Mouse (Mus musculus) CH12.LX (cell line): Measurements from ENCODE around the gene Itprid2.

Source experiments
- CTCF ChIP-seq, 2 experiments: IDR thresholded peaks in 1 of 2; conservative IDR thresholded peaks in 1 of 2; 2 replicates each; pipeline ENCODE4 v1.5.1; 2011 to 2012; ENCODE audit warnings: low read depth in 2 of 2, low read length in 2 of 2, improper control_type of control experiment in 1 of 2, inconsistent platforms in 1 of 2, mild to moderate bottlenecking in 1 of 2, moderate library complexity in 1 of 2
- EP300 ChIP-seq: IDR thresholded peaks from 2 replicates; pipeline ENCODE4 v1.6.1; 2011; ENCODE audit warnings: low read length, improper control_type of control experiment
- MXI1 ChIP-seq: IDR thresholded peaks from 2 replicates; pipeline ENCODE4 v1.6.1; 2011; ENCODE audit warnings: mild to moderate bottlenecking, low read depth, low read length, improper control_type of control experiment
- TBP ChIP-seq: conservative IDR thresholded peaks from 2 replicates; pipeline ENCODE4 v1.6.1; 2011; ENCODE audit warnings: low read depth, low read length, improper control_type of control experiment
- ZMIZ1 ChIP-seq: IDR thresholded peaks from 2 replicates; pipeline ENCODE4 v1.6.1; 2012; ENCODE audit warnings: low read depth, mild to moderate bottlenecking, inconsistent platforms, low read length, improper control_type of control experiment

DNA sequence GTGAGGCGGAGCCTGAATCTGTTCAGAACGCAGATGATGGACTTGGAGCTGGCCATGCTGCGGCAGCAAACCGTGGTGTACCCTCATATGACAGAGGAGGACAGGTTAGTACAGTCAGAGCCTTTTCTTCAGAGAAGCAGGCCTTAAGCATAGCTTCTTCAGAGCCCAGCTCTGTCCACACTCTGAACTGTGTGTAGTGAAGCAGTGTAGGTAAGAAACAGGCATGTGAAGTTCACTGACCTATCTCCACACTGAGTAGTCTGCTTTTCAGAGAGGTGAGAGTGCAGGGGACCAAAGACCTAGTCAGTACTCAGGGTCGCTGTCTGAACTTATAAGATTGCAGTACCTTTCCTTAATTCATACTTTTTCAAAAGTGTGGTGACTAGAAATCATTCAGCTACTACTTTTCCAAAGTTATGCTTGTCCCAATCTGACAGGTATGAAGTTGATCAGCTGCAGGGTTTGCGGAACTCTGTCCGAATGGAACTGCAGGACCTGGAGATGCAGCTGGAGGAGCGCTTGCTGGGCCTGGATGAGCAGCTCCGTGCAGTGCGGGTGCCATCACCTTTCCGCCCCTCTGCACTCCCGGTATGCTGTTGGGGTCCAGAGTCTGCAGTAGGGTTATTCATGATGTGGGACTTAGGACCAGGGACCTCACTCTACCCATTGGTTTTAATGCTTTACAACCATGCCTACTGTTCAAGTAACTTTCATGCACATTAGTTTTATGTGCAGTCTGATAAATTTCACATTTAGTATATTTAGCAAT lies 25.4 kb downstream of the Itprid2 start:
- no peak for TF ChIP-seq CTCF (conservative IDR thresholded peaks at IDR 0.05 in 1 of 2, IDR thresholded peaks at IDR 0.05 in 1 of 2; ENCODE audit: low read depth in 2 of 2, low read length in 2 of 2)
- TF ChIP-seq TBP = no peak
- no peak for TF ChIP-seq ZMIZ1
- TF ChIP-seq EP300 = no peak
- no peak for TF ChIP-seq MXI1
